Mouse (Mus musculus) cerebellum, adult (tissue): Measurements from ENCODE around the gene Mthfr.
A peak's percentile ranks its signal among the peaks of the same experiment; 100 is the strongest.

Source experiments
- ATAC-seq: cut with Nextera tagmentation; 2 replicates; pipeline ENCODE4 v1.9.2; 2017; ENCODE audit warnings: mild to moderate bottlenecking, moderate library complexity, mixed read lengths; ENCODE audit not compliant: insufficient number of reproducible peaks, low FRiP score, low TSS enrichment

The Mthfr gene

DNA sequence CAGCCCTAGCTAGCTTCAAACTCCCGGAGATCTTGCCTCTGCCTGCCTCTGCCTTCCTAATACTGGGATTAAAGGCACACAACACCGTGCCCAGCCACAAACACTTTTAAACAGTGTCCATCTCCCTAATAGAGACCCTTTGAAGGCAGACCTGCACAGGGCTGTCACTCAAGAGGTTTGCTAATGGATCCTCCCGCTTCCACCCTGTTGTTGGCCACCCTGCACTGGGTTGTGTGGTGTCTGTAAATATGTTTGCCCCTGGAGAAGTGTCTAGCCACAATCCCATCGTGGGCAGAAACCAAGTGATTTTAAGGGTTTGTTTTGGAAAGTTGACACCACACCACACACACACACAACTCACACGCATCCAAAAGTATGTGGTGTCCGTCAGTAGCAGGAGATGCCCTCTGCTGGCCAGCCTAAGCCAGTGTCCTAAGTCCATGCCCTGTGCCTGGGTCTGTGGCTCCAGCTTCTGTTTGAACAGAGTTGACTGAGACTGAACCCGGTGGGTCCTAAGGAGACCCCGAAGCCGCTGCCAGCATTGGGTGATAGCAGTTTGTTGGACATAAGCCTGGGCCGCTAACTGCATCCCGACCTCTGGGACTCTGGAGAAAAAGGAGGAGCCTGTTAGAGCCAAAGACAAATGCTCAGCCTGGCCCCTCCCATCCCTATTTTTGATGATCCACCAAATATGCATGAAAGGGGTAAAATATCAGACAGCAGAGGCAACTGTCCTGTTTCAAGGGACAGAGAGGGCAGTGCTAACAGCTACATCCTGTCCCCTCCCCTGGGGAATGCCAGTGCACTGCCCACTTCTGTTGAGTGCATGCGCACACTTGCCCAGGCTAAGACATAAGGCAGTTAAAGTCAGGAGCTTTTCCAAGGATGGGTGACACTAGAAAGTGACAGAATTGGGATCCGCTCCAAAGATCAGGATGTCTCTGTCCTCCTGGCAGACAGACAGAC lies 21.5 kb downstream of the Mthfr start:
- ATAC-seq: no peak

DNA sequence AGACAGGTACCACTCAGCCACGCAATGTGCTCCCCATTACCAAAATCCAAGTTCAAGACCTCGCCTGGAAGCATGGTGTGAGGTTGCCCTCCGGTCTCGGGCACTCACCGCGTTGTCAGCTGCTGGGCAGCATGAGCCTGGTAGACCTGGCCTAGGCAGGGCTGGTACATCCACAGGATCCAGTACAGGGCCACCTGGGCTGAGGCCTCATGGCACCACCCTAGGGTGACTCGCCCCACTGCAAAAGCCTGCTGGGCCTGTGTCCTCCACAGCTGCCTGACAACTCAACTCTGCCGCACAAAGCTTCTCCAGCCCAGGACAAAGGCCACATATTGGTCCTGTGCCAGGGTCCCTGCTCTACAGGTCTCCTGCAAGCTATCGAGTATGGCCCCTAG lies 22.2 kb downstream of the Mthfr start:
- ATAC-seq: no peak

DNA sequence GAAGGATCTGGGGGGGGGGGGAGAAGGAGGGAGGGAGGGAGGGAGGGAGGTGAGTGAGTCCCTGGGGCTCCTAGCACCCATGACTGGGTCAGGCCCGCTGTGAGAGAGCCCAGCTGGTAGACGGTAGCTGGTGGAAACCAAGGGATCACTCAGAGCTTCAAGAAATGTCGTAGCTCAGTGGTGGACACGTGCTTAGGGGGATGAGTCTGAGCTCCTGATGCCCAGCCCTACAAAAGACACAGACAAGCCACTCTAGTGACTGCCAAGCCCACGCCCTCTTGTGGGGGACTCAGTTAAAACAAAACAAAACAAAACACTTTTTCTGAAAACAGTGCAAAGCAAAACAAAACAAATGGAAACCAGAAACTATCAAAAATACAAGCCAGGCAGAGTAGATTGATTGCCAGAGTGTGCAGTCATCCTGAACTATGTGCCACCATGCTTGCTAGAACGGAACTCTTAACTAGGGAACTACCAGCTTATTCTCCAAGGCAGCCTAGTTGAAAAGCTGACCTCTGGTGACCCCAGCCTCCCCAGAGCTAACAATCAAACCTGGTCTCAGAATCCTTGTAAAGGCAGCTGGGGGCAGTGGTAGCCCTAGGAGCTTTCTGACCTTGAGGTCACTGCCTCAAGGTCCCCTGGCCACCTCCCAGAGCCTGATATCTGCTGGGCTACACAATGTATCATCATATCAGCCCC lies 27.0 kb downstream of the Mthfr start:
- no peak for ATAC-seq

GRCm38 (mm10) chr4:148066401-148066744 lies 27.5 kb downstream of the Mthfr start:
- no peak for ATAC-seq

DNA sequence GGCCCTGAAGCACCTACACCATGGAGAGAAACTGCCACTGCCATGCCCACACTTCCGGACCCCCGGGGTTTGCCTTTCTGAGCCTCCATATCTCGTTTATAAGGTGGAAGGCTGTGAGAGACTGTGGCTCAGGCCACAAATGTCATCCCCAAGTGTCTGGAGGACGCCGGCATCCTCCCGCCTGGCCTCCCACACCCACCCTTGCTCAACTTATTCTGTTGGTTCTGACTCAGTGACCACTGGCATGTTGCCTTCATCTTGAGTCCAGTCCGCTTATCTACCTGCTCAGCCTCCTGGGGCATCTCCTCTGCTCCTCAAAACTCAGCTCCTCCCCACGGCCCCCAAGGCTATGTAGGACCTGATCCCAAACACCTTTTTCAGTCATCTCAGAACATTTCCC lies 28.5 kb downstream of the Mthfr start:
- ATAC-seq: no peak

DNA sequence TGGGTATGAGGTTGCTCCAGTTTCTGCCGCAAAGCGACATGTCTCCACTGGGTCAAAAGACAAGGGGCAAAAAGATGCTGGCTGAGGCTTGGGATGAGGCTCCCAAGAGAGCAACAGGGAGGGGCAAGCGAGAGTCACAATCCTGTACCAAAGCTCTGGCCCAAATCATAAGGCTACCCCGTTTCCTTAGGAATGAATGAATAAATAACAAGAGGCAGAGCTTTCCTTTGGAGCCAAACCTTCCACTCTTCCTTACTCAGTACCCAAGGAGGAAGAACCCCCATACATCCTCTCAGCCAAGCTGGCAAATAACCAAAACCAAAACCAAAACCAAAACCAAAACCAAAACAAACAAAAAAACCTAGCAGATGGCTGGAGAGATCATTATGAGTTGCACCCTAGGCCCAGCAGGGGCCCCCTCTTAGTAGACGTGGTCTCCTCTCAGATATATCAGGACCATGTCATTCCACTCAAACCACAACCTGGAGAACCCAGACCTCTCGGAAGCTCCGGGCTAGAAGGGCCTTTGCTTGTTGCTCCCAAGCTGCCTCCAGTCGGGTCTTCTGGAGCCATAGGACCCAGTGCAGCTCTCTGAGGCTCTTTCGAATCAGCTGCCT lies 30.8 kb downstream of the Mthfr start:
- ATAC-seq: no peak

- no peak for ATAC-seq
Observed at GRCm38 (mm10) chr4:148071508-148071907, 32.6 kb downstream of the Mthfr start.

GRCm38 (mm10) chr4:148074521-148075189 lies 35.8 kb downstream of the Mthfr start:
- no peak for ATAC-seq

DNA sequence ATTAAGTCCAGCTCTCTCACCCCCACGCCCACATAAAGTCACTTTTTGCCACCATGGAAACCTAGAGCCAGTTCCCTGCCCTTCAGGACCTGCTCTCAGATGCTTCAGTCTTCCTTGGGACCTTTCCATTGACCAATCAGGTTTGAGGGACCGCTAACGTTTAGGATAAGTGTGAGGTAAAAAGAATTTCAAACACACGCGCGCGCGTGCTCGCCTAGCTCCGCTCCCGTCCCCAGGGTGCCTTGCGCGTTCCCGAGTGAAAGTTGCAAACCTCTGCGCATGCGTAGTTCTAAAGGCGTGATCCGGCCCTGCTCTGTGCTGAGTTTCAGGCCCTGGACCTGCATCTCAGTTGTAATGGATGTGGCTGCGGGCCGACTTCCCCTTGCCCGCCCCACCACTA lies 36.4 kb downstream of the Mthfr start:
- no peak for ATAC-seq

DNA sequence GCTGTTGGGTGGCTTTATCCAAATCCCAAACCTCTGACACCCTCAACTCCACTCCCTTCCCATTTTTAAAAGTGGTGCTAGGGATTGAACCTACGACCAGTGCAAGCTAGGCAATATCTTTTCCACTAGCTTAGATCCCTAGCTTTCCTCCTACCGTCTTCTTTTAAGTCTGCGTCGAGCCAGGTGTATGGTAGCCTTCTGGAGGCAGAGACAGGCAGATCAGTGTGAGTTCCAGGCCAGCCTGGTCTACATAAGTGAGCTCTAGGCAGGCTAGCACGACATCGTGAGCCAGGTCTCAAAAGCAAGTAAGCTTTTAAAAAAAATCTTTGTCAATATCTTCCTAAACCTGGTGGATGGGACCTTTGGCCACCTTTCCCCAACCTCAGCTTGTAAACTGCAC lies 37.0 kb downstream of the Mthfr start:
- ATAC-seq: no peak

- ATAC-seq: no peak
Observed at GRCm38 (mm10) chr4:148079212-148079611, 40.3 kb downstream of the Mthfr start.

- no peak for ATAC-seq
Observed at GRCm38 (mm10) chr4:148079944-148080596, 41.2 kb downstream of the Mthfr start.

DNA sequence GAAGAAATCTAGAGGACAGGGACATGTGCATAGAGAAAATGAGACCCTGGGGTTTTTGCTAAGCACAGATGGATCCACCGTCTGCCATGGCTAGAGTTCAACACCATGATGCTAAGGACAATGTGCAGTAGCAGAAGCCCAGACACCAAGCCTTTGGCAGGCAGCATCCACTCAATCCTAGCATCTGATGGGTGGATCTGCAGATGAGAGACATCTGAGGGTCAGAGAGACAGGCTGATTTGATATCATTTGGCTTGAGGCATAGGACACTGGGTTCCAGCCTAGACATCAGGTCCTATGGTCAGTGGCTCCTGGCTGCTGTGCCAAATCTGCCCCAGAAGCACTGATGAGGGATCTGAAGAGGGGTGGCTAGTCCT lies 41.7 kb downstream of the Mthfr start:
- ATAC-seq: peak; percentile 53

DNA sequence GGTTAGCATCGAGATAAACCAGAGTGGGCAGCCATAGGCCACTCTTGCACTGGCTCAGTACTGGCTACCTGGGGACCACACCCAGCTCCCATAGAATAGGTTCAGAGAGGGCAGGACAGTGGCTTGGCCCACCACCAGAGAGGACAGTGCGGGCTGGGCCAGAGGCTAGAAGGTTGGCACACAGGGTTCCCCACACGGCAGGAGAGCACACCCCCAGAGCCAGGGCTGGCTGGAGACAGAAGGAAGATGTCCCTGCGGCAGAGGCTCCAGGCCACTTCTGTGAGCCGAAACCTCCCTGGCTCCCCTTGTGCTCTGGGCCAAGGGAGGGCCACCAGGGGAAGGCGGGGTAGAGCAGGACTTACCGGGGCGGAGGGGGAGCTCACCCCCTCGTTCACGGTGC lies 42.3 kb downstream of the Mthfr start:
- ATAC-seq: no peak

DNA sequence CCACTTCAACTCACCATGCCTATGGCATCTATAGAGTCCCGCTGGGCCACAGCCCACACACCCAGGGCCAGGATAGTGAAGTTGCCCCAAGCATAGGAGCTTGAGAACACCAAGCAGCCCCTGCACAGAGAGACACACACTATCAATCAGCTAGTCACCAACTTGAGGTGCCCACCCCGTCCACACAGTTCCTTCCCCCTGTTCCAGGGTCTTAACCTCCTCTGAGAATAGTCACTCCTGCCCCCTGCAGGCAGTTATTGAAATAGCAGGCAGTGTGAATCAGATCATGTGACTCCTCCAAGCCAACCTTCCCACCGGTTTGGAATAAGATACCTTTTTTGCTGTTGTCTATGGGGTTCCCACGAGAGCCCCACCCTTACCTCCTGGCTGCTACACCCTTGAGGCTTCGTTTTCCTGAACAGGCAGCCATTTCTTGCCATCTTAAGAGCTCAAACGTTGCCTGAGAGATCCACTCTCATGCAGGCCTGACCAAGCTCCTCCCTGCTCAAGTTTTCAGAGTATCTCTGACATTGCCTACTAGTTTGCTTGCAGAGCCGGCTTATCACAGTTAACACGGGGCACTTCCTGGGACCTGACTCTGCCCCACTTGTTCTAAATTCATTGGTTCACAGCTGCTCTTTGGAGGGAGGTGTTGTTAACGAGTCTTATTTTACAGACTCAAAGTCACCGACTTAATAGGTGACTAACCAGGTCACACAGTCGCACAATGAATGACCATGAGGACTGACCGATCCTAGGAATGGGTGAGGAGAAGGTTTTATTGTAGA lies 43.6 kb downstream of the Mthfr start:
- no peak for ATAC-seq

DNA sequence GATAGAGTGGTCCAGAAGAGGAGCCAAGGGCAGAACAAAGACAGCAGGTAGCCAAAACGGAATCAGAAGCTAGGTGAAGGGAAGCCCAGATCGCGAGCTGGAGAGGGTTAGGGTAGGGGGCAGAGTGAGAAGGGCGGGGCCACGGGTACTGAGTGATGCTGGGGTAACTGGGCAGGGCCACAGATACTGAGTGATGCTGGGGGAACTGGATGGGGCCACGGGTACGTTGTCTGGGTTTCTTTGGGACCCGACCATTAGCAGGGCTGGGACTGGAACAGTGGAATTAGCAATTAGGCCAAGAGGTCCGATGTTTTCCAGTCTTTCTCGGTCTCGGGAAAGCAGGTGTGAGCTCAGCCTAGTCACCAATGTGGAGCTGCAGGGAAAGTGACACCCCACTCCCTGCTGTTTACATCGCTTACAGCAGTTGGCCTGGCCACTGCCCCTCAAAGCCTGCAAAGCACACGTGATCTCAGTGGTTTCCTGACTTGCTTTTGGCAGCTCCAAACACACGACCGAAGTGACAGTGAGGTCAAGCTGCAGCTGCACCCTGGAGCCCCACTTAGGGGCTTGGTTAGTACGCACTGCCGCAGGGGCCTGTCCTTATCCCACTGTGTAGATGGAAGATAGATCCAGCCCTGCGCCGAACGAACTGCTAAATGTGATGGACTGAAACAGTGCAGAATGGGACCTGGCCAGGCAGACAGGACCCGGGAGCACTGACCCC lies 44.5 kb downstream of the Mthfr start:
- no peak for ATAC-seq

DNA sequence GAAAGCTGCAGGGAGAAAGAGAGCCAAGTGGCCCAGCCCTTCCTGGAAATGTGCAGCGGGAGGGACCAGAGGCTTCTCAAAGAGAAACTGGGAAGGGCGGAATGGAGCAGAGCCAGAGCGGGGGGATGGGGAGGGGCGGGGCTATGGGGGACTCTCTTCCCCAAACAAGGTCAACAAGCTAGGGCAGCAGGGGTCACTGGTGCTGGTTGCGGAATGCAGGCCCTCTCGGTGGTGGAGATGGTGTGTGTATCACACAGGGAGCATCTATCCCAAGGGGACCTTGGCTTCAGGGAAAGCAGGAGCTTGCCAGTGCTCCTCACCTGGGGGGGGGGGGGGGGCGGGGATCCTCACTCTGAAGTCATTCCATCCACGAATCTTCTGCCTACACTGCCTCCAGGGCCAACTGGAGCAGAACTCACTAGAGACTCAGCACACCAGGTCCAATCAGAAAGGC lies 45.4 kb downstream of the Mthfr start:
- no peak for ATAC-seq

DNA sequence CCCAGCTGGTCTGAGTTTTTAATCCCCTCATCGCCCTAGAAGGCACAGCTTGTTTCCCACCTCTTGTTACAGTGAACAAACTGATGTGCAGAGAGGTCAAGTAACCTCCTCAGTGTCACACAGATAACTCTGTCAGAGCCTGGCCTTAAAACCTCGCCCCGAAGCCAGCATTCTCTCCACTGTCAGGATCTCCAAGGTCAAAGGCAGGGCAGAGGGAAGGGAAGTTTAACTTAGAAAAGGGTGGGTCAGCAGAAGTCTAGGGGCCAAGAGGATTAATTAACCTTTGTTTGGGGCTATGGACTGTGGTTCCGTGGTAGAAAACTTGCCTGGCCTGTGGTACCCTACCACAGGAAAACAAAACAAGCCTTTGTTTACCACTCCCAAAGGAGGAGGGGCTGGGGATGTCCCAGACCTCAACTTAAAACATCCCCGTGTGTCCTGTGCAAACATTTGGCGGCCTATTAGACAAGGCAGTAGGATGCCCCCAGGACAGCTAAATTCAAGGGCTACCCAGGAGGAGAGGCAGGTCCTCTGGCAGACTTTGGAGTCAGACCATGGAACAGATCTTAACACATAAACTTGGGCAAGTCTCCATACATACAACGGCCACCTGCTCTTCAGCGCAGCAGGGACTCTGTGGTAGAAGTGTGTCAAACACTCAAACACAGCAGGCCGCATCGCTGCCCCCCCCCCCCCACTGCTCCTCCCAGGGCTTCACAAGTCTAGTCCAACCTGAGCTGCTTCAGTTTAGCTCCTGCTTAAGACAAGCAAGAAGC lies 46.4 kb downstream of the Mthfr start:
- no peak for ATAC-seq
